Mouse (Mus musculus): ENCODE data around the gene Rbm33.

DNA sequence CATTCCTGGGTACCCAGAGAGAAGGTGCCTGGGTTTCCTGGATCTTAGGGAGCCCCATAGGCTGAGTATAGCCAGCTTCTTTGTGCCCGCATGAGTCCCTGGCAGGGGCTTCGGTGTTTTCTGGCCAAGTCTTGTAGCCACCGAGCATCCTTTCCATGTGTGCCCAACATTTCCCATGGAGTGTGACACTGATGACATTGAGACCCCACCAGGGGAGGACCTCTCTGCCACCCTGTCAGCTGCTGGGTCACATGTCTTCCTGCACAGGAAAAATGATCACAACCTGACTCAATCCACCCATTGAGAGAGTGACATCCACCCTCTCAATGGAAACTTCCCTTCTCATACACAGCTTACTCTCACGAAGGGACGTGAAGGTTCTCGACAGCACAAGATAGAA, 137.6 kb downstream of the Rbm33 start:
- TF ChIP-seq ZC3H11A (IDR thresholded peaks at IDR 0.05; ENCODE audit: borderline replicate concordance, low read depth, low read length) (no peak), ZNF384 (IDR thresholded peaks at IDR 0.05; ENCODE audit: low read depth, low read length) (no peak), HCFC1 (IDR thresholded peaks at IDR 0.05; ENCODE audit: borderline replicate concordance, insufficient read depth, low read length) (no peak), CHD2 (IDR thresholded peaks at IDR 0.05; ENCODE audit: low read depth, low read length) (no peak)
